Mouse (Mus musculus) heart, adult 2 months (tissue): ENCODE results near the gene Amy1. TPM values are rescaled to one million over a fixed set of nuclear protein-coding genes. Genes with fewer than 3 reads are reported as not detected.
A peak's percentile ranks its signal among the peaks of the same experiment; 100 is the strongest.
"Not testable (repeated sequence)": the region's sequence is repeated elsewhere in the genome, so short reads cannot be mapped to it uniquely, and the experiment has no call there.

ENCODE experiments used
- DNase-seq, 2 experiments: peaks; one replicate each; pipeline ENCODE4 v3.0.0; 2021
- H3K27ac ChIP-seq: fragments of 200-600 bp; 2 replicates; pipeline ENCODE4 v1.8.1; 2022
- H3K27me3 ChIP-seq: fragments of 200-500 bp; 2 replicates; pipeline ENCODE4 v1.6.1; 2012; ENCODE audit warnings: mild to moderate bottlenecking, low read length, inconsistent platforms, mixed read lengths; ENCODE audit not compliant: control insufficient read depth, insufficient read depth
- H3K36me3 ChIP-seq: fragments of 200-500 bp; 2 replicates; pipeline ENCODE4 v1.6.1; 2012; ENCODE audit warnings: low read length, inconsistent platforms; ENCODE audit not compliant: control insufficient read depth, insufficient read depth
- H3K4me1 ChIP-seq: fragments of 200-500 bp; 2 replicates; pipeline ENCODE4 v1.6.1; 2011; ENCODE audit warnings: low read length; ENCODE audit not compliant: control insufficient read depth, insufficient read depth
- H3K4me3 ChIP-seq: fragments of 200-600 bp; 2 replicates; pipeline ENCODE4 v1.8.1; 2022
- H3K79me2 ChIP-seq: fragments of 200-500 bp; replicated peaks from 2 replicates; pipeline ENCODE4 v1.6.1; 2012; ENCODE audit warnings: mild to moderate bottlenecking, inconsistent platforms, low read length, moderate library complexity, mixed read lengths; ENCODE audit not compliant: control insufficient read depth, insufficient read depth
- H3K9ac ChIP-seq: fragments of 200-500 bp; 2 replicates; pipeline ENCODE4 v1.6.1; 2012; ENCODE audit warnings: low read depth, mild to moderate bottlenecking, control low read depth, inconsistent platforms, low read length, mixed read lengths
- CTCF ChIP-seq: fragments of 200-600 bp; IDR thresholded peaks from 2 replicates; pipeline ENCODE4 v1.8.1; 2022; ENCODE audit warnings: antibody characterized with exemption, mild to moderate bottlenecking, moderate library complexity
- EP300 ChIP-seq: fragments of 200-500 bp; IDR thresholded peaks from 2 replicates; pipeline ENCODE4 v1.6.1; 2011; ENCODE audit warnings: low read depth, low read length, control low read depth; ENCODE audit not compliant: insufficient read depth
- POLR2A ChIP-seq: fragments of 200-500 bp; IDR thresholded peaks from 2 replicates; pipeline ENCODE4 v1.6.1; 2011; ENCODE audit warnings: mild to moderate bottlenecking, low read depth, low read length, control low read depth; ENCODE audit not compliant: insufficient read depth
- WGBS: fragments of 180-500 bp; shearing (Covaris S2); methylation state at CpG from one replicate; pipeline ENCODE4 v1.1.7; 2018; 5-methylcytosine and 5-hydroxymethylcytosine counted together
- intact Hi-C: fragments of 180-260 bp; cut with DNase I; formaldehyde crosslinking; loops from one replicate; pipeline ENCODE4 v1.15.1; 2025
- long read RNA-seq: library from polyadenylated mRNA; stranded (forward); transcript quantifications from one replicate; pipeline ENCODE4 v2.0.0, GENCODE M21; 2021
- polyA plus RNA-seq: library from polyadenylated mRNA; depleted of rRNA; stranded (reverse); fragments of >200 nt; gene quantifications from 2 replicates; pipeline ENCODE4 v1.2.3, GENCODE M21; 2012; rRNA removed
- total RNA-seq, 2 experiments: library from RNA; stranded (reverse); gene quantifications; 2 replicates each; pipeline ENCODE4 v1.2.3; 2021

The Amy1 gene
- 1 to 10 TPM; 5.9 to 6.9 TPM for total RNA-seq
- polyA plus RNA-seq, result 5.0 and 9.0 TPM in 2 replicates
- long read RNA-seq, partial matches to known transcripts, result 0 of 5 reads
- long read RNA-seq, other reads (novel, unspliced or antisense), result 1 of 5 reads

GRCm38 (mm10) chr3:113606599-113606998 is at the start of gene Amy1:
TSS of gene Amy1 (minus strand) at chr3:113606699.
- no peak within 1 kb of the TSS for H3K9ac ChIP-seq
- H3K4me1 ChIP-seq, result no peaks in the 10 kb centered on the region
- H3K4me3 ChIP-seq, result no peak within 1 kb of the TSS
- DNase-seq, result no peak
- TF ChIP-seq CTCF, result no peak
- no peak for TF ChIP-seq POLR2A
- no peak for TF ChIP-seq EP300
- H3K79me2 ChIP-seq, result no peaks in the 10 kb centered on the region
- 91% methylated on average over 2 of the region's 2 CpGs for WGBS
- H3K27me3 ChIP-seq, result no peaks in the 10 kb centered on the region
- intact Hi-C loops, result no loop called here
- no peak within 1 kb of the TSS for H3K27ac ChIP-seq
- peaks cover 2% of the 10 kb centered on the region; the same call in 1 of the 2 replicates for H3K36me3 ChIP-seq

GRCm38 (mm10) chr3:113654335-113654734 is 47.8 kb upstream of the Amy1 start:
- Histone ChIP-seq H3K9ac (no peak overlapping the region), H3K79me2 (no peaks in the 10 kb centered on the region), H3K4me1 (no peaks in the 10 kb centered on the region), H3K27me3 (no peaks in the 10 kb centered on the region), H3K27ac (no peak overlapping the region), H3K36me3 (no peaks in the 10 kb centered on the region), H3K4me3 (no peak overlapping the region)
- DNase-seq, result no peak
- 84% methylated on average over 3 of the region's 3 CpGs for WGBS
- TF ChIP-seq POLR2A (no peak), CTCF (no peak), EP300 (no peak)
- intact Hi-C loops, result loop anchor here (5.0 kb wide), 1 partner anchor 378 kb away; the partner anchor contains the start of gene Col11a1

DNA sequence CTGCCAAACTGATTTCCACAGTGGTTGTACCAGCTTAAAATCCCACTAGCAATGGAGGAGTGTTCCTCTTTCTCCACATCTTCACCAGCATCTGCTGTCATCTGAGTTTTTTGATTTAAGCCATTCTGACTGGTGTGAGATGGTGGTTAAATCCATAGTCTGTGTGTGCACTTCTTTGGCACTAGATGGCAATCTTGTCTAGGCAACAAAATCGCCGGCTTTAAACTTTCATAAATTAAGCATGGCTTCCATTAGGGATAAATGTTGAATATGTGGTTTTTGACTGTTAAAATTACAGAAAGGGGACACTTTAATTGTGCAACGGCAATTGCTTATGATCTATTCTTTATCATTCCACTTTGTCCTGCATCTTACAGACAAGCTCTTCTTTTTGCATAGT is 44.9 kb upstream of the Amy1 start:
- intact Hi-C loops, result loop anchor here (5.0 kb wide), 1 partner anchor 381 kb away; the partner anchor contains the start of gene Col11a1
- peak; percentile 56 for TF ChIP-seq CTCF

GRCm38 (mm10) chr3:113639545-113639944 is 33.0 kb upstream of the Amy1 start:
- intact Hi-C loops, result no loop called here
- TF ChIP-seq POLR2A (no peak), CTCF (no peak), EP300 (no peak)
- DNase-seq, result no peak
- H3K36me3 ChIP-seq, result no peaks in the 10 kb centered on the region
- H3K27me3 ChIP-seq, result no peaks in the 10 kb centered on the region
- H3K9ac ChIP-seq, result no peak overlapping the region
- no peaks in the 10 kb centered on the region for H3K79me2 ChIP-seq
- no peak overlapping the region for H3K4me3 ChIP-seq
- 70% methylated on average over 1 of the region's 1 CpGs for WGBS
- H3K27ac ChIP-seq, result no peak overlapping the region
- H3K4me1 ChIP-seq, result no peaks in the 10 kb centered on the region

More for the DNA sequence above, 44.9 kb upstream of the Amy1 start:
- H3K27ac ChIP-seq, H3K4me3 ChIP-seq, DNase-seq, H3K9ac ChIP-seq, H3K79me2 ChIP-seq, H3K4me1 ChIP-seq, H3K36me3 ChIP-seq, H3K27me3 ChIP-seq: not testable (repeated sequence)
- WGBS, result 36% methylated on average over 3 of the region's 3 CpGs

DNA sequence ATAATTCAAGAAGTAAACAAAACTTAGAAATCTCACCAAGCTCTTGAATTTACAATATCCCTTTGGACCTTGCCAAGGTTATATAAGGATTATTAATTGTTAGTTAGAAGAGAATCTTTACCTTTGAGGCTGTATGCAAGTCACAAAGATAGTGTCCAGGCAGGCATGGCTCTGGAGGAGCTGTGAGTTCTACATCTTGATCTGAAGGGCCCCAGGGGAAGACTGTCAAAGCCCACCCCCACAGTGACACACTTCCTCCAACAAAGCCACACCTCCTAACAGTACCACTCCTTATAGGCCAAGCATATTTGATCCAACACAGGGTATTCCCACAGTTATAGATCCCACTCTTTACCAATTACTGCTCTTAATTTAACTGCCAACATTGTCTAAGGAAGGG is 27.7 kb upstream of the Amy1 start:
- no peak for DNase-seq
- H3K27me3 ChIP-seq, result no peaks in the 10 kb centered on the region
- intact Hi-C loops, result no loop called here
- no peak overlapping the region for H3K4me3 ChIP-seq
- H3K36me3 ChIP-seq, result no peaks in the 10 kb centered on the region; the same call in 1 of the 2 replicates
- TF ChIP-seq EP300 (no peak), POLR2A (no peak), CTCF (no peak)
- H3K4me1 ChIP-seq, result peaks cover 2% of the 10 kb centered on the region; the same call in 1 of the 2 replicates
- no peak overlapping the region for H3K9ac ChIP-seq
- no peaks in the 10 kb centered on the region for H3K79me2 ChIP-seq
- H3K27ac ChIP-seq, result no peak overlapping the region

- no peak overlapping the region for H3K27ac ChIP-seq
- intact Hi-C loops, result no loop called here
- TF ChIP-seq CTCF (no peak), EP300 (no peak), POLR2A (no peak)
- H3K9ac ChIP-seq, result no peak overlapping the region
- peaks cover 3% of the 10 kb centered on the region; the same call in 1 of the 2 replicates for H3K4me1 ChIP-seq
- H3K4me3 ChIP-seq, result no peak overlapping the region
- peaks cover 6% of the 10 kb centered on the region for H3K36me3 ChIP-seq
- H3K79me2 ChIP-seq, result no peaks in the 10 kb centered on the region
- H3K27me3 ChIP-seq, result no peaks in the 10 kb centered on the region
- DNase-seq, result no peak
These were observed 25.1 kb upstream of the Amy1 start for GRCm38 (mm10) chr3:113631611-113632010.
